Mouse (Mus musculus) G1E (cell line): Measurements from ENCODE around the gene Dscam. TPM values are rescaled to one million over a fixed set of nuclear protein-coding genes. Genes with fewer than 3 reads are reported as not detected.

Experiments
- ATAC-seq: 2 replicates; pipeline ENCODE4 v1.8.0; 2016; ENCODE audit warnings: mild to moderate bottlenecking; ENCODE audit not compliant: insufficient number of reproducible peaks, poor library complexity, low FRiP score, severe bottlenecking; ENCODE audit errors: extremely low read depth
- DNase-seq: peaks from one replicate; pipeline ENCODE4 v3.0.0; 2012; ENCODE audit warnings: low spot score
- H3K27me3 ChIP-seq: 2 replicates; pipeline ENCODE4 v1.6.1; 2012; ENCODE audit warnings: mild to moderate bottlenecking, low read length, inconsistent platforms; ENCODE audit not compliant: insufficient read depth
- H3K36me3 ChIP-seq: replicated peaks from 2 replicates; pipeline ENCODE3; 2012; ENCODE audit warnings: mild to moderate bottlenecking, inconsistent platforms
- H3K4me1 ChIP-seq: 2 replicates; pipeline ENCODE4 v1.6.1; 2012; ENCODE audit warnings: low read depth, low read length, inconsistent platforms, mixed read lengths; ENCODE audit not compliant: insufficient read depth
- H3K4me3 ChIP-seq: 2 replicates; pipeline ENCODE4 v1.5.1; 2012; ENCODE audit warnings: low read depth, mild to moderate bottlenecking, inconsistent platforms, low read length, moderate library complexity, mixed read lengths
- H3K9me3 ChIP-seq: replicated peaks from 2 replicates; pipeline ENCODE4 v1.6.1; 2012; ENCODE audit warnings: inconsistent platforms
- CTCF ChIP-seq: IDR thresholded peaks from 2 replicates; pipeline ENCODE4 v1.5.1; 2012; ENCODE audit warnings: low read depth, low read length, inconsistent platforms, mixed read lengths
- GATA1 ChIP-seq: IDR thresholded peaks from 2 replicates; pipeline ENCODE4 v1.6.1; 2012; ENCODE audit warnings: borderline replicate concordance, low read length, inconsistent platforms, mixed read lengths
- GATA2 ChIP-seq: IDR thresholded peaks from 2 replicates; pipeline ENCODE4 v1.6.1; 2012; ENCODE audit warnings: low read depth, low read length, inconsistent platforms, borderline replicate concordance
- POLR2AphosphoS5 ChIP-seq: IDR thresholded peaks from 2 replicates; pipeline ENCODE4 v1.6.1; 2012; ENCODE audit warnings: low read depth, low read length, inconsistent platforms; ENCODE audit not compliant: insufficient replicate concordance
- TAL1 ChIP-seq: conservative IDR thresholded peaks from 2 replicates; pipeline ENCODE4 v1.6.1; 2012; ENCODE audit warnings: low read depth, low read length, inconsistent platforms, mixed read lengths
- polyA plus RNA-seq: library from polyadenylated mRNA; stranded (reverse); fragments of >175 nt; gene quantifications from 2 replicates; pipeline ENCODE4 v1.2.3, GENCODE M21; 2012
- total RNA-seq, 2 experiments: library from RNA; stranded (forward) in 1 of 2; stranded (reverse) in 1 of 2; fragments of 200-1000 nt in 1 of 2; fragments of >200 nt in 1 of 2; fragmentation: Nextera tagmentation in 1 of 2; gene quantifications; 2 replicates each; pipeline ENCODE4 v1.2.3; 2014 to 2017

Gene Dscam
- total and polyA plus RNA-seq, 3 experiments = under 0.01 TPM; not detected in 2

GRCm38 (mm10) chr16:96740073-96741055, 430.2 kb downstream of the Dscam start:
- Histone ChIP-seq H3K27me3 (no peaks in the 10 kb centered on the region), H3K4me3 (no peak overlapping the region), H3K36me3 (no peaks in the 10 kb centered on the region), H3K9me3 (peaks cover 4% of the 10 kb centered on the region; the same call in 1 of the 2 replicates), H3K4me1 (no peaks in the 10 kb centered on the region)
- ATAC-seq (no peak), DNase-seq (no peak)
- TF ChIP-seq GATA2 = no peak

DNA sequence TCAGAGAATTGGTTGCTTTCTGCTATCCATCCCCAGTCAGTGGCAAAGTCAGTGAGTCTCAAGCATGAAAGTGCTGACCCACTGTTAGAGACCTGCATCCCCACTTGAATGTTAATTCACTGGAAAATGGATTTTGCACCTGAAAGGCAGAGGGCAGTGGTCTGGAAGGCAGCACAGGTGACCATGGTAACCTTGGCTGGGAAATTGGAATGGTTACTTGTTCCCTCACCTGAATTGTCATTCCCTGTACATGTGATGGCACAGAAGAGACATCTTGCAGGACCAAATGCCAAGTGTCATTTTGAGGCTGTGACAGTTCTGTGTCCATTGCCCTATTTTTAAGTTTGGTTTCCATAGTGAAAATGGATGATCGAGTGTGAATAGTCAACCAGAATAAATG, 434.1 kb downstream of the Dscam start:
- no peak overlapping the region for H3K4me3 ChIP-seq
- H3K27me3 ChIP-seq = no peaks in the 10 kb centered on the region
- H3K36me3 ChIP-seq = no peaks in the 10 kb centered on the region
- TF ChIP-seq GATA2 = no peak
- no peak for TF ChIP-seq GATA1
- TF ChIP-seq POLR2AphosphoS5 = no peak
- TF ChIP-seq TAL1 = no peak
- TF ChIP-seq CTCF = no peak
- no peak for ATAC-seq
- DNase-seq = no peak
- H3K9me3 ChIP-seq = 0 out of 2 replicates have a peak, but pooled peaks cover 2% of the 10 kb centered on the region
- no peaks in the 10 kb centered on the region for H3K4me1 ChIP-seq

- TF ChIP-seq GATA1 = no peak
- TF ChIP-seq TAL1 = no peak
- no peaks in the 10 kb centered on the region for H3K36me3 ChIP-seq
Observed at GRCm38 (mm10) chr16:96730881-96731280, 439.7 kb downstream of the Dscam start.

GRCm38 (mm10) chr16:96727836-96728774, 442.4 kb downstream of the Dscam start:
- no peak for DNase-seq
- H3K36me3 ChIP-seq = no peaks in the 10 kb centered on the region

More at GRCm38 (mm10) chr16:96730881-96731280, 439.7 kb downstream of the Dscam start:
- DNase-seq (no peak), ATAC-seq (no peak)
- H3K4me1 ChIP-seq = no peaks in the 10 kb centered on the region
- no peak overlapping the region for H3K4me3 ChIP-seq
- H3K27me3 ChIP-seq = no peaks in the 10 kb centered on the region
- peaks cover 10% of the 10 kb centered on the region for H3K9me3 ChIP-seq

DNA sequence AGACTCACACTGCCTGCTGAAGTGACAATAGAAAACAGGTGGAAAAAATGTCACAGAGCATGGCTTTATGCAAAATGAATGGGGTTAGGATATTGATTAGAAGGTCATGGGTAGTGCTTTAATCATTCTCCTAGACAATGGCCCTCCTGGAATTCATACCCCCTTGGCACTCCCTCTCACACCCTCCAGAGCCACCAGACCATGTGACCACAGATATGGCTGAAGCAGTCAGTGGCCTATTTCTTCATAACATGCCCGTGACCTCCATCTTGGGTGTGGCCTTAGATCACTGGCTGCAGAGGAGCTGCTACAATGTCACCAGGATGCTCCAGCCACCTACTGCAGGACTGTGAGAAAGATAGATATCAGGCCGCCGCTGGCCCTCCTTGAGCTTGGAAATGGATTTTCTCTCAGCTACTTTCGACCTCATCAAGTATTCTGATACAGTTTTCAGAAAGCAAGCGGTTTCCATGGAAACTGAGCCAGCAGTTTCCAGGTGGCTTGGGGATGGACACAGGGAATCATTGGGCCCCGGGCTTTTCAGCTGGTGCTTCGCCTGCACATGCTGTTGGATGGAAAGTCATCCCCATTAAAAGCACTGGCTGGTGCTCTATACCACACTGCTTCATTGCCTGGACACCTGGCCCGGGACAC, 445.4 kb downstream of the Dscam start:
- Histone ChIP-seq H3K4me1 (no peaks in the 10 kb centered on the region), H3K36me3 (no peaks in the 10 kb centered on the region), H3K4me3 (no peak overlapping the region), H3K27me3 (peaks cover 2% of the 10 kb centered on the region; the same call in 1 of the 2 replicates), H3K9me3 (peaks cover 8% of the 10 kb centered on the region)
- TF ChIP-seq CTCF (no peak), TAL1 (no peak), GATA1 (no peak), POLR2AphosphoS5 (no peak), GATA2 (no peak)
- ATAC-seq (no peak), DNase-seq (no peak)

More at GRCm38 (mm10) chr16:96727836-96728774, 442.4 kb downstream of the Dscam start:
- Histone ChIP-seq H3K27me3 (no peaks in the 10 kb centered on the region), H3K9me3 (peaks cover 12% of the 10 kb centered on the region), H3K4me1 (no peaks in the 10 kb centered on the region), H3K4me3 (no peak overlapping the region)
- ATAC-seq = no peak
- no peak for TF ChIP-seq GATA2
- no peak for TF ChIP-seq CTCF
- TF ChIP-seq GATA1 = no peak
- no peak for TF ChIP-seq POLR2AphosphoS5
- no peak for TF ChIP-seq TAL1

- Histone ChIP-seq H3K36me3 (no peaks in the 10 kb centered on the region), H3K9me3 (peaks cover 8% of the 10 kb centered on the region), H3K27me3 (peaks cover 2% of the 10 kb centered on the region; the same call in 1 of the 2 replicates), H3K4me1 (no peaks in the 10 kb centered on the region), H3K4me3 (no peak overlapping the region)
- no peak for DNase-seq
- TF ChIP-seq GATA1 (no peak), TAL1 (no peak), POLR2AphosphoS5 (no peak), CTCF (no peak), GATA2 (no peak)
- no peak for ATAC-seq
Observed at GRCm38 (mm10) chr16:96724591-96724990, 446.0 kb downstream of the Dscam start.
